Mouse (Mus musculus) hindbrain, embryonic 13.5 days (tissue): Measurements from ENCODE around the gene AC131692.1. TPM values are rescaled to one million over a fixed set of nuclear protein-coding genes. Genes with fewer than 3 reads are reported as not detected.

ENCODE experiments used
- ATAC-seq: fragments of 200-750 bp; cut with Nextera tagmentation; 2 replicates; pipeline ENCODE4 v1.8.0; 2017; ENCODE audit warnings: moderate TSS enrichment; ENCODE audit not compliant: low FRiP score
- H3K27ac ChIP-seq: fragments of 300-500 bp; sonication (generic); 2 replicates; pipeline ENCODE4 v1.5.1; 2015; ENCODE audit warnings: inconsistent platforms, mild to moderate bottlenecking, moderate library complexity
- H3K27me3 ChIP-seq: fragments of 300-500 bp; sonication (generic); 2 replicates; pipeline ENCODE4 v1.6.1; 2015; ENCODE audit warnings: mild to moderate bottlenecking, inconsistent platforms
- H3K36me3 ChIP-seq: fragments of 300-500 bp; sonication (generic); 2 replicates; pipeline ENCODE4 v1.6.1; 2015; ENCODE audit warnings: mild to moderate bottlenecking, inconsistent platforms
- H3K4me1 ChIP-seq: fragments of 300-500 bp; sonication (generic); replicated peaks from 2 replicates; pipeline ENCODE4 v1.6.1; 2015; ENCODE audit warnings: inconsistent platforms
- H3K4me2 ChIP-seq: fragments of 300-500 bp; sonication (generic); 2 replicates; pipeline ENCODE4 v1.6.1; 2015; ENCODE audit warnings: inconsistent platforms, mild to moderate bottlenecking, moderate library complexity
- H3K4me3 ChIP-seq: fragments of 300-500 bp; sonication (generic); 2 replicates; pipeline ENCODE4 v1.5.1; 2015; ENCODE audit warnings: mild to moderate bottlenecking, inconsistent platforms
- H3K9ac ChIP-seq: fragments of 300-500 bp; sonication (generic); 2 replicates; pipeline ENCODE4 v1.6.1; 2015; ENCODE audit warnings: mild to moderate bottlenecking, inconsistent platforms
- H3K9me3 ChIP-seq: fragments of 300-500 bp; sonication (generic); 2 replicates; pipeline ENCODE4 v1.6.1; 2016; ENCODE audit warnings: inconsistent platforms
- WGBS: fragments of 180-500 bp; shearing (Covaris S2); methylation state at CpG from one replicate; pipeline ENCODE4 v1.1.7; 2015; 5-methylcytosine and 5-hydroxymethylcytosine counted together
- microRNA-seq: library from miRNA; unstranded; fragments of <30 nt; microRNA quantifications from one replicate; pipeline ENCODE4, GENCODE M21; 2016
- polyA plus RNA-seq: library from polyadenylated mRNA; unstranded; fragments of >200 nt; fragmentation: Nextera tagmentation; extraction: Ambion mirVana; gene quantifications from 2 replicates; pipeline ENCODE4 v1.2.1, GENCODE M21; 2015

The AC131692.1 gene
- polyA plus RNA-seq, 1 experiment from 2014 or later, result not detected

DNA sequence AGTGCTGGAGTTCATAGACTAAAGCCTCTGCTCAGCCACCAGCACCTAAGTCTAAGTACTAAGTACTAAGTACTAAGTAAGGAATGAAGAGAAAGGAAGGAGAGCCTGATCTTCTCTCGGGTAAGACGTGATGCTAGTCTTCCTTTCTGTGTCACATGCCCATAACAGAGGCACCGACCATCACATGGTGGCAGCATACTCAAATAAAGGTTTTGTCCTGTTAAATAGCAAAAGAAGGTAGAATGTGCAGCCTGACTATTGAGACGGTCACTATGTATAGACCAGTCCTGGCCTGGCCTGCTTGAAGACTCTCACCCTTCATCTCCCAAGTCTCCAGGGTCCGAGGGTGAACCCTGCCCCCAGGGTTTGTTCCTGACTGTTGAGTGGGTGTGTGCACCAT lies 50.6 kb downstream of the AC131692.1 start:
- no peaks in the 10 kb centered on the region for H3K9me3 ChIP-seq
- no peak overlapping the region for H3K4me3 ChIP-seq
- H3K27ac ChIP-seq, result no peak overlapping the region
- ATAC-seq, result no peak
- WGBS, result 79% methylated on average over 5 of the region's 5 CpGs
- no peaks in the 10 kb centered on the region for H3K27me3 ChIP-seq
- H3K4me1 ChIP-seq, result peaks cover 10% of the 10 kb centered on the region
- no peak overlapping the region for H3K4me2 ChIP-seq
- no peaks in the 10 kb centered on the region for H3K36me3 ChIP-seq
- no peak overlapping the region for H3K9ac ChIP-seq

Small RNA genes lying within 50 kb of the gene (microRNA-seq; reads per million reads assigned to microRNA genes)
- gene Mir6988, result 1.4 reads per million

Other genes starting within 250 kb of the AC131692.1 start
- 17.5 and 19.3 TPM in 2 replicates for gene Frmd8, start 219.1 kb upstream of the AC131692.1 start, polyA plus RNA-seq
- gene Slc25a45, start 216.6 kb upstream of the AC131692.1 start, polyA plus RNA-seq, result 2.6 and 2.8 TPM in 2 replicates
- 15.2 and 15.9 TPM in 2 replicates for gene Tigd3, start 200.3 kb upstream of the AC131692.1 start, polyA plus RNA-seq
- 128 and 137 TPM in 2 replicates for gene Dpf2, start 181.4 kb upstream of the AC131692.1 start, polyA plus RNA-seq
- 11.5 and 12.4 TPM in 2 replicates for gene Cdc42ep2, start 169.6 kb upstream of the AC131692.1 start, polyA plus RNA-seq
- gene Pola2, start 130.2 kb upstream of the AC131692.1 start, polyA plus RNA-seq, result 22.6 and 24.2 TPM in 2 replicates
- not detected in 2 replicates for gene Slc22a20, start 108.3 kb upstream of the AC131692.1 start, polyA plus RNA-seq
- gene Capn1, start 78.5 kb upstream of the AC131692.1 start, polyA plus RNA-seq, result 3.3 and 4.7 TPM in 2 replicates
- gene Syvn1, start 47.8 kb upstream of the AC131692.1 start, polyA plus RNA-seq, result 30.6 and 33.0 TPM in 2 replicates
- gene Mrpl49, start 36.6 kb upstream of the AC131692.1 start, polyA plus RNA-seq, result 64.6 and 68.9 TPM in 2 replicates
- gene Fau, start 36.6 kb upstream of the AC131692.1 start, polyA plus RNA-seq, result 648 and 656 TPM in 2 replicates
- 30.7 and 34.7 TPM in 2 replicates for gene Znhit2, start 33.2 kb upstream of the AC131692.1 start, polyA plus RNA-seq
- 50.4 and 51.6 TPM in 2 replicates for gene Tm7sf2, start 26.0 kb upstream of the AC131692.1 start, polyA plus RNA-seq
- gene Vps51, start 17.2 kb upstream of the AC131692.1 start, polyA plus RNA-seq, result 81.8 and 85.5 TPM in 2 replicates
- not detected in 2 replicates for gene Tmem262, start 14.4 kb upstream of the AC131692.1 start, polyA plus RNA-seq
- 1.1 and 2.3 TPM in 2 replicates for gene Gm28374, start 12.2 kb upstream of the AC131692.1 start, polyA plus RNA-seq
- 79.2 and 82.5 TPM in 2 replicates for gene Zfpl1, start 9.5 kb upstream of the AC131692.1 start, polyA plus RNA-seq
- gene Cdca5, start 9.4 kb upstream of the AC131692.1 start, polyA plus RNA-seq, result 8.2 and 9.2 TPM in 2 replicates
- gene Naaladl1, start 11.4 kb downstream of the AC131692.1 start, polyA plus RNA-seq, result 0.27 and 0.30 TPM in 2 replicates
- gene Sac3d1, start 24.2 kb downstream of the AC131692.1 start, polyA plus RNA-seq, result 43.0 and 43.6 TPM in 2 replicates
- gene Snx15, start 33.9 kb downstream of the AC131692.1 start, polyA plus RNA-seq, result 55.7 and 58.3 TPM in 2 replicates
- gene Batf2, start 46.6 kb downstream of the AC131692.1 start, polyA plus RNA-seq, result not detected in 2 replicates
- gene Arl2, start 47.1 kb downstream of the AC131692.1 start, polyA plus RNA-seq, result 128 and 133 TPM in 2 replicates
- gene Majin, start 90.0 kb downstream of the AC131692.1 start, polyA plus RNA-seq, result not detected in 2 replicates
- gene Gpha2, start 132.0 kb downstream of the AC131692.1 start, polyA plus RNA-seq, result 0.27 TPM in 1 of 2 replicates, not detected in the other
- gene Ppp2r5b, start 141.5 kb downstream of the AC131692.1 start, polyA plus RNA-seq, result 93.8 and 98.3 TPM in 2 replicates
- 11.6 and 11.7 TPM in 2 replicates for gene Atg2a, start 147.2 kb downstream of the AC131692.1 start, polyA plus RNA-seq
- 86.8 and 96.4 TPM in 2 replicates for gene Ehd1, start 182.3 kb downstream of the AC131692.1 start, polyA plus RNA-seq
- gene Cdc42bpg, start 212.0 kb downstream of the AC131692.1 start, polyA plus RNA-seq, result 0.42 and 0.48 TPM in 2 replicates
- 71.7 and 73.8 TPM in 2 replicates for gene Men1, start 240.6 kb downstream of the AC131692.1 start, polyA plus RNA-seq
- gene Map4k2, start 246.7 kb downstream of the AC131692.1 start, polyA plus RNA-seq, result 17.5 and 17.6 TPM in 2 replicates